17 mouse cellular contexts compared by ENCODE assay signal in genomic region chr15:59798486-59798885, GRCm38 (mm10).
DNase-seq lines count a peak whose midpoint lies in the region; ATAC-seq lines count a peak whose summit lies in the region.
"Had no signal": no experiment of that assay in that cellular context is flagged by ENCODE, and none has a peak within 500 bp of the region (broad histone marks: within the 10 kb centered on the region; RNA-seq: fewer than 3 reads in every experiment).

No protein-coding gene starts in this region.

- no peak for DNase-seq in frontal cortex, postnatal 14 days (ENCODE audit: low spot score in 2 of 2)
- peak; percentile 29 for DNase-seq in ovary, adult 18-20 months (ENCODE audit: low spot score)
- DNase-seq in ovary, postnatal 10 days (ENCODE audit: low spot score): no peak
- DNase-seq in MN1 (ENCODE audit: low spot score): peak; percentile 53
- DNase-seq in brain, adult 2 months (ENCODE audit: low read depth, low spot score): peak; percentile 72
- no peak for DNase-seq in cerebellum, postnatal 14 days
- DNase-seq: adrenal gland, postnatal 36 days; cerebellum, adult 11 months; cerebellum, adult 8-10 months; cerebellum, postnatal 36 days; gastrocnemius, adult 2 months; gastrocnemius, postnatal 25 days; kidney, adult 18-20 months had no signal

- ATAC-seq in frontal cortex, adult (ENCODE audit: low TSS enrichment): peak; percentile 66
- no peak for ATAC-seq in megakaryocyte progenitor cell, adult 5-6 weeks (replicated peaks; ENCODE audit: poor library complexity)
- ATAC-seq: forebrain, embryonic 14.5 days; inflammation-experienced regulatory T-cells, adult 6 months had no signal

Comparison
In these comparisons a context has a peak if more than half of its experiments do, and no peak if none do; other contexts are left out.
1. DNase-seq: peak in ovary, adult 18-20 months (single experiment), MN1 (single experiment) and brain, adult 2 months (single experiment); none in frontal cortex, postnatal 14 days (0 of 2), ovary, postnatal 10 days (single experiment) and cerebellum, postnatal 14 days (0 of 2).